Mouse (Mus musculus) CH12.LX (cell line): ENCODE measurements around the gene Ush2a. TPM values are rescaled to one million over a fixed set of nuclear protein-coding genes. Genes with fewer than 3 reads are reported as not detected.

Experiments used
- DNase-seq: peaks from one replicate; pipeline ENCODE4 v3.0.0-alpha.2; 2013; ENCODE audit errors: extremely low read depth
- H3K27ac ChIP-seq: 2 replicates; pipeline ENCODE4 v1.5.1; 2012; ENCODE audit warnings: low read depth, mild to moderate bottlenecking, control low read depth, moderate library complexity; ENCODE audit not compliant: insufficient read depth
- H3K27me3 ChIP-seq: replicated peaks from 2 replicates; pipeline ENCODE3; 2012; ENCODE audit warnings: inconsistent platforms
- H3K36me3 ChIP-seq, 2 experiments: replicated peaks in 1 of 2; 2 replicates each; pipeline versions ENCODE3 to v1.6.1; 2012; ENCODE audit warnings: inconsistent platforms in 1 of 2, low read length in 1 of 2, mild to moderate bottlenecking in 1 of 2, mixed read lengths in 1 of 2, moderate library complexity in 1 of 2; ENCODE audit not compliant: control insufficient read depth in 1 of 2, insufficient read depth in 1 of 2
- H3K4me1 ChIP-seq, 2 experiments: 2 replicates each; pipeline ENCODE4 v1.6.1; 2012; ENCODE audit warnings: inconsistent platforms in 1 of 2, moderate library complexity in 1 of 2; ENCODE audit not compliant: insufficient read depth in 2 of 2, control insufficient read depth in 1 of 2
- H3K4me2 ChIP-seq: 2 replicates; pipeline ENCODE4 v1.6.1; 2012; ENCODE audit warnings: low read depth, mild to moderate bottlenecking, control low read depth; ENCODE audit not compliant: poor library complexity, insufficient read depth, severe bottlenecking
- H3K4me3 ChIP-seq, 3 experiments: fragments of 150-350 bp in 1 of 3; sonication (generic) in 1 of 3; replicated peaks in 1 of 3; 2 replicates each; pipeline versions ENCODE3 to v1.5.1; 2011 to 2012; ENCODE audit warnings: low read depth in 2 of 3, low read length in 2 of 3, mild to moderate bottlenecking in 2 of 3, moderate library complexity in 2 of 3, control low read depth in 1 of 3, improper control_type of control experiment in 1 of 3, inconsistent platforms in 1 of 3, mixed read lengths in 1 of 3; ENCODE audit not compliant: poor library complexity in 1 of 3
- H3K79me2 ChIP-seq: replicated peaks from 2 replicates; pipeline ENCODE4 v1.6.1; 2012; ENCODE audit warnings: mild to moderate bottlenecking, moderate library complexity; ENCODE audit not compliant: control insufficient read depth, poor library complexity, insufficient read depth, severe bottlenecking; ENCODE audit errors: extremely low read depth
- H3K9ac ChIP-seq: 2 replicates; pipeline ENCODE4 v1.6.1; 2012; ENCODE audit warnings: low read depth, mild to moderate bottlenecking, control low read depth, moderate library complexity; ENCODE audit not compliant: insufficient read depth
- H3K9me3 ChIP-seq: replicated peaks from 2 replicates; pipeline ENCODE3; 2012; ENCODE audit warnings: low read length, inconsistent platforms, mixed read lengths
- CTCF ChIP-seq, 2 experiments: IDR thresholded peaks in 1 of 2; conservative IDR thresholded peaks in 1 of 2; 2 replicates each; pipeline ENCODE4 v1.5.1; 2011 to 2012; ENCODE audit warnings: low read depth in 2 of 2, low read length in 2 of 2, improper control_type of control experiment in 1 of 2, inconsistent platforms in 1 of 2, mild to moderate bottlenecking in 1 of 2, moderate library complexity in 1 of 2
- E2F4 ChIP-seq: IDR thresholded peaks from 2 replicates; pipeline ENCODE4 v1.6.1; 2011; ENCODE audit warnings: low read depth, low read length, improper control_type of control experiment; ENCODE audit not compliant: insufficient replicate concordance
- ELF1 ChIP-seq: IDR thresholded peaks from 2 replicates; pipeline ENCODE4 v1.6.1; 2014; ENCODE audit warnings: low read depth, mild to moderate bottlenecking, inconsistent platforms, low read length, improper control_type of control experiment
- ETS1 ChIP-seq: conservative IDR thresholded peaks from 2 replicates; pipeline ENCODE4 v1.6.1; 2012; ENCODE audit warnings: low read depth, mild to moderate bottlenecking, inconsistent platforms, low read length, improper control_type of control experiment, moderate library complexity
- GABPA ChIP-seq: IDR thresholded peaks from 2 replicates; pipeline ENCODE4 v1.6.1; 2012; ENCODE audit warnings: low read depth, low read length, improper control_type of control experiment, inconsistent platforms; ENCODE audit not compliant: insufficient replicate concordance
- KAT2A ChIP-seq: IDR thresholded peaks from 2 replicates; pipeline ENCODE4 v1.6.1; 2012; ENCODE audit warnings: low read length, improper control_type of control experiment, inconsistent platforms; ENCODE audit not compliant: insufficient replicate concordance
- MAFK ChIP-seq: IDR thresholded peaks from 2 replicates; pipeline ENCODE4 v1.6.1; 2011; ENCODE audit warnings: low read length, improper control_type of control experiment; ENCODE audit not compliant: insufficient replicate concordance
- MAZ ChIP-seq: IDR thresholded peaks from 2 replicates; pipeline ENCODE4 v1.6.1; 2012; ENCODE audit warnings: low read depth, mild to moderate bottlenecking, inconsistent platforms, low read length, improper control_type of control experiment, moderate library complexity
- MXI1 ChIP-seq: IDR thresholded peaks from 2 replicates; pipeline ENCODE4 v1.6.1; 2011; ENCODE audit warnings: mild to moderate bottlenecking, low read depth, low read length, improper control_type of control experiment
- MYC ChIP-seq: IDR thresholded peaks from 2 replicates; pipeline ENCODE4 v1.6.1; 2011; ENCODE audit warnings: low read depth, mild to moderate bottlenecking, improper control_type of control experiment, low read length
- POLR2A ChIP-seq: IDR thresholded peaks from 2 replicates; pipeline ENCODE4 v1.6.1; 2011; ENCODE audit warnings: low read depth, mild to moderate bottlenecking, improper control_type of control experiment, low read length
- POLR2AphosphoS2 ChIP-seq: IDR thresholded peaks from 2 replicates; pipeline ENCODE4 v1.6.1; 2011; ENCODE audit warnings: low read depth, low read length, improper control_type of control experiment
- RAD21 ChIP-seq: IDR thresholded peaks from 2 replicates; pipeline ENCODE4 v1.6.1; 2011; ENCODE audit warnings: low read depth, mild to moderate bottlenecking, low read length, improper control_type of control experiment, moderate library complexity
- TBP ChIP-seq: conservative IDR thresholded peaks from 2 replicates; pipeline ENCODE4 v1.6.1; 2011; ENCODE audit warnings: low read depth, low read length, improper control_type of control experiment
- TCF12 ChIP-seq: IDR thresholded peaks from 2 replicates; pipeline ENCODE4 v1.6.1; 2014; ENCODE audit warnings: low read depth, mild to moderate bottlenecking, inconsistent platforms, low read length, improper control_type of control experiment
- USF2 ChIP-seq: conservative IDR thresholded peaks from 2 replicates; pipeline ENCODE4 v1.6.1; 2011; ENCODE audit warnings: low read depth, low read length, improper control_type of control experiment
- ZC3H11A ChIP-seq: IDR thresholded peaks from 2 replicates; pipeline ENCODE4 v1.6.1; 2012; ENCODE audit warnings: low read depth, mild to moderate bottlenecking, inconsistent platforms, low read length, improper control_type of control experiment
- ZKSCAN1 ChIP-seq: IDR thresholded peaks from 2 replicates; pipeline ENCODE4 v1.6.1; 2012; ENCODE audit warnings: low read depth, inconsistent platforms, low read length, improper control_type of control experiment, borderline replicate concordance
- ZMIZ1 ChIP-seq: IDR thresholded peaks from 2 replicates; pipeline ENCODE4 v1.6.1; 2012; ENCODE audit warnings: low read depth, mild to moderate bottlenecking, inconsistent platforms, low read length, improper control_type of control experiment
- ZNF384 ChIP-seq: IDR thresholded peaks from 2 replicates; pipeline ENCODE4 v1.6.1; 2012; ENCODE audit warnings: low read depth, low read length, improper control_type of control experiment, inconsistent platforms
- dilution Hi-C: fragments of 300-500 bp; cut with MboI; formaldehyde crosslinking; loops from 2 replicates; pipeline ENCODE4 v1.14.3; 2020; ENCODE audit warnings: low sequenced_read_pairs; ENCODE audit not compliant: extremely low pct_unique_long_range_greater_than_20kb, extremely low pct_ligation_motif_present
- in situ Hi-C: fragments of 300-500 bp; cut with MboI; formaldehyde crosslinking; loops from 3 replicates; pipeline ENCODE4 v1.14.3; 2019; ENCODE audit warnings: low sequenced_read_pairs, low pct_ligation_motif_present, low pct_unique_long_range_greater_than_20kb, mixed read lengths
- polyA plus RNA-seq: library from polyadenylated mRNA; unstranded; fragments of >175 nt; gene quantifications from 2 replicates; pipeline ENCODE4 v1.2.1, GENCODE M21; 2012; ENCODE audit warnings: low read depth; ENCODE audit not compliant: insufficient read length
- total RNA-seq, 2 experiments: library from RNA; depleted of rRNA; stranded (reverse); fragments of 300-350 nt in 1 of 2; fragments of >200 nt in 1 of 2; gene quantifications; 2 replicates each; pipeline ENCODE4 v1.2.3; 2012 to 2014

Gene Ush2a
- total and polyA plus RNA-seq, 3 experiments = not detected

- TF ChIP-seq POLR2AphosphoS2 (no peak), TBP (no peak), ZMIZ1 (no peak), TCF12 (no peak), ZKSCAN1 (no peak), USF2 (no peak), MYC (no peak), ZC3H11A (no peak), ETS1 (no peak)
These were observed 446.9 kb downstream of the Ush2a start for GRCm38 (mm10) chr1:188708694-188709093.

GRCm38 (mm10) chr1:188714131-188714530 is 452.3 kb downstream of the Ush2a start:
- Histone ChIP-seq H3K4me2 (no peak overlapping the region), H3K9ac (no peak overlapping the region)
- TF ChIP-seq RAD21 (no peak), POLR2AphosphoS2 (no peak), ZNF384 (no peak), MAZ (no peak), GABPA (no peak), CTCF (conservative IDR thresholded peaks at IDR 0.05 in 1 of 2, IDR thresholded peaks at IDR 0.05 in 1 of 2; ENCODE audit: low read depth in 2 of 2, low read length in 2 of 2) (no peak), USF2 (no peak), ELF1 (no peak), E2F4 (no peak), KAT2A (no peak), MAFK (no peak), MYC (no peak), ETS1 (no peak), POLR2A (no peak), MXI1 (no peak)
- TF ChIP-seq, all 38 proteins: peak for 0
- no peak for DNase-seq
- in situ Hi-C loops (no loop called here), dilution Hi-C loops (no loop called here)
- Histone ChIP-seq H3K79me2 (no peaks in the 10 kb centered on the region), H3K4me3 (no peak overlapping the region), H3K36me3 (no peaks in the 10 kb centered on the region), H3K27ac (no peak overlapping the region), H3K4me1 (no peaks in the 10 kb centered on the region), H3K9me3 (peaks cover 64% of the 10 kb centered on the region), H3K27me3 (no peaks in the 10 kb centered on the region)

More at GRCm38 (mm10) chr1:188708694-188709093, 446.9 kb downstream of the Ush2a start:
- peaks cover 61% of the 10 kb centered on the region for H3K9me3 ChIP-seq
- in situ Hi-C loops = no loop called here
- H3K36me3 ChIP-seq = no peaks in the 10 kb centered on the region
- H3K4me3 ChIP-seq = no peak overlapping the region
- no peak for DNase-seq
- H3K4me1 ChIP-seq = no peaks in the 10 kb centered on the region
- H3K27ac ChIP-seq = no peak overlapping the region
- no peak overlapping the region for H3K4me2 ChIP-seq
- no peaks in the 10 kb centered on the region for H3K27me3 ChIP-seq
- no peak overlapping the region for H3K9ac ChIP-seq
- H3K79me2 ChIP-seq = no peaks in the 10 kb centered on the region
- dilution Hi-C loops = no loop called here
